Mouse (Mus musculus) gastrocnemius, postnatal 4 days (tissue): ENCODE results near the gene Psma7. TPM values are rescaled to one million over a fixed set of nuclear protein-coding genes. Genes with fewer than 3 reads are reported as not detected.

Experiments
- DNase-seq, 2 experiments: peaks; one replicate each; pipeline ENCODE4 v3.0.0; 2021 to 2022; ENCODE audit warnings: low spot score in 2 of 2, mixed read lengths in 2 of 2
- long read RNA-seq, 2 experiments: library from polyadenylated mRNA; stranded (forward); transcript quantifications; one replicate each; pipeline ENCODE4 v2.0.0; 2021
- total RNA-seq, 2 experiments: library from RNA; stranded (reverse); gene quantifications; 2 replicates each; pipeline ENCODE4 v1.2.3; 2021

The Psma7 gene
- total RNA-seq = 100 to 1,000 TPM; 201 TPM
- long read RNA-seq, experiment 1, transcript Psma7-201 (7 exons, 914 nt) = major isoform, 253 of 345 reads
- long read RNA-seq, experiment 1, partial matches to known transcripts = 79 of 345 reads
- long read RNA-seq, experiment 1, other reads (novel, unspliced or antisense) = 10 of 345 reads
- long read RNA-seq, experiment 2, transcript Psma7-201 (7 exons, 914 nt) = major isoform, 181 of 271 reads
- long read RNA-seq, experiment 2, partial matches to known transcripts = 79 of 271 reads
- long read RNA-seq, experiment 2, other reads (novel, unspliced or antisense) = 7 of 271 reads

GRCm38 (mm10) chr2:180042256-180042857, at the start of gene Psma7, which contains the start of gene Ss18l1:
TSS of gene Psma7 (minus strand) at chr2:180042433.
TSS of gene Ss18l1 (plus strand) at chr2:180042509.
- DNase-seq = peak; percentile 83 to 93

GRCm38 (mm10) chr2:180090285-180090684, 48.1 kb upstream of the Psma7 start:
- no peak for DNase-seq

- DNase-seq = no peak
Observed at GRCm38 (mm10) chr2:180087472-180087871, 45.2 kb upstream of the Psma7 start.

- DNase-seq = no peak
Observed at GRCm38 (mm10) chr2:180086637-180087027, 44.4 kb upstream of the Psma7 start.

- no peak for DNase-seq
Observed at GRCm38 (mm10) chr2:180085926-180086636, 43.8 kb upstream of the Psma7 start.

- DNase-seq = no peak
Observed at GRCm38 (mm10) chr2:180084565-180084964, 42.3 kb upstream of the Psma7 start.

- DNase-seq = no peak
Observed at GRCm38 (mm10) chr2:180083063-180083462, 40.8 kb upstream of the Psma7 start.

- no peak for DNase-seq
Observed at GRCm38 (mm10) chr2:180080680-180081079, 38.4 kb upstream of the Psma7 start.

- DNase-seq = no peak
Observed at GRCm38 (mm10) chr2:180077622-180078021, 35.4 kb upstream of the Psma7 start.

GRCm38 (mm10) chr2:180072886-180073285, 30.7 kb upstream of the Psma7 start:
- DNase-seq = no peak

GRCm38 (mm10) chr2:180071671-180072070, 29.4 kb upstream of the Psma7 start:
- DNase-seq = no peak

- peak; percentile 96 for DNase-seq
Observed at GRCm38 (mm10) chr2:180070481-180071453, 28.5 kb upstream of the Psma7 start, which contains the start of gene Mtg2. TSS of gene Mtg2 (plus strand) at chr2:180070588.

- DNase-seq = no peak
Observed at GRCm38 (mm10) chr2:180069770-180070480, 27.7 kb upstream of the Psma7 start.

- no peak for DNase-seq
Observed at GRCm38 (mm10) chr2:180063338-180064131, 21.3 kb upstream of the Psma7 start.

GRCm38 (mm10) chr2:180053001-180053400, 10.8 kb upstream of the Psma7 start:
- peak in 1 of 2 experiments; percentile 7 for DNase-seq

GRCm38 (mm10) chr2:180051986-180052733, 9.9 kb upstream of the Psma7 start:
- DNase-seq = peak in 1 of 2 experiments; percentile 11

- peak; percentile 75 to 77 for DNase-seq
Observed at GRCm38 (mm10) chr2:180050986-180051385, 8.8 kb upstream of the Psma7 start.

- DNase-seq = no peak
Observed at GRCm38 (mm10) chr2:180047980-180048635, 5.9 kb upstream of the Psma7 start.
